Mouse (Mus musculus): ENCODE results near the gene Pde4d.

- no peak for TF ChIP-seq ZC3H11A (IDR thresholded peaks at IDR 0.05; ENCODE audit: low read depth, low read length)
- no peak for TF ChIP-seq RAD21 (IDR thresholded peaks at IDR 0.05; ENCODE audit: low read depth, low read length)
- TF ChIP-seq CTCF (IDR thresholded peaks at IDR 0.05 in 2 of 3, conservative IDR thresholded peaks at IDR 0.05 in 1 of 3; ENCODE audit: control insufficient read depth in 1 of 3, insufficient read depth in 1 of 3, low read depth in 2 of 3, low read length in 3 of 3, poor library complexity in 1 of 3, severe bottlenecking in 1 of 3): no peak
- no peak for TF ChIP-seq NELFE (IDR thresholded peaks at IDR 0.05; ENCODE audit: low read depth, low read length)
- TF ChIP-seq ZMIZ1 (IDR thresholded peaks at IDR 0.05; ENCODE audit: low read depth, low read length): no peak
- TF ChIP-seq GATA1 (IDR thresholded peaks at IDR 0.05; ENCODE audit: low read depth, low read length): no peak
Observed at GRCm38 (mm10) chr13:109533838-109534523, 1084.2 kb downstream of the Pde4d start.

Measured in MEL (cell line).